ENCODE assay signal across 9 mouse cellular contexts in genomic region chr15:89316146-89316545, GRCm38 (mm10). TPM values are rescaled to one million over a fixed set of nuclear protein-coding genes. Genes with fewer than 3 reads are reported as not detected.
DNase-seq lines count a peak whose midpoint lies in the region; ATAC-seq and TF ChIP-seq lines count a peak whose summit lies in the region.
"Had no signal": no experiment of that assay in that cellular context is flagged by ENCODE, and none has a peak within 500 bp of the region (broad histone marks: within the 10 kb centered on the region; RNA-seq: fewer than 3 reads in every experiment).

No protein-coding gene starts in this region.

- H3K27me3 ChIP-seq in neural tube, embryonic 13.5 days, result no peaks in the 10 kb centered on the region
- H3K27me3 ChIP-seq in liver, adult 2 months (ENCODE audit: control insufficient read depth, insufficient read depth, low read length), result 0 out of 2 replicates have a peak, but pooled peaks cover 2% of the 10 kb centered on the region

- H3K27ac ChIP-seq in neural tube, embryonic 13.5 days (replicated peaks), result no peak overlapping the region
- H3K27ac ChIP-seq in liver, adult 2 months (replicated peaks; ENCODE audit: insufficient read depth, low read depth, low read length), result no peak overlapping the region

- 70% methylated on average over 11 of the region's 11 CpGs for WGBS in neural tube, embryonic 13.5 days
- WGBS in liver, adult 2 months, result 86% methylated on average over 11 of the region's 11 CpGs

- no peak for ATAC-seq in neural tube, embryonic 13.5 days (ENCODE audit: low read depth)

- no peak for TF ChIP-seq POLR2A in liver, adult 2 months (IDR thresholded peaks at IDR 0.05; ENCODE audit: extremely low read depth, insufficient read depth, low read length)

- no peaks in the 10 kb centered on the region for H3K36me3 ChIP-seq in neural tube, embryonic 13.5 days
- no peaks in the 10 kb centered on the region for H3K36me3 ChIP-seq in liver, adult 2 months (ENCODE audit: control insufficient read depth, insufficient read depth, low read length)
- H3K36me3 ChIP-seq: heart, embryonic 15.5 days had no signal

- peaks cover 39% of the 10 kb centered on the region for H3K4me1 ChIP-seq in neural tube, embryonic 13.5 days (replicated peaks)
- H3K4me1 ChIP-seq in liver, adult 2 months (ENCODE audit: control insufficient read depth, insufficient read depth, low read length), result peaks cover 14% of the 10 kb centered on the region

- H3K4me3 ChIP-seq in neural tube, embryonic 13.5 days, result peak overlapping the region; percentile 98; the same call in 1 of the 2 replicates
- H3K4me3 ChIP-seq in liver, adult 2 months (ENCODE audit: insufficient read depth, low read depth, low read length), result no peak overlapping the region

- no peak overlapping the region for H3K4me2 ChIP-seq in neural tube, embryonic 13.5 days

- H3K79me2 ChIP-seq in liver, adult 2 months (ENCODE audit: control insufficient read depth, insufficient read depth, low read length), result peaks cover 34% of the 10 kb centered on the region

- no peak overlapping the region for H3K9ac ChIP-seq in neural tube, embryonic 13.5 days
- H3K9ac ChIP-seq in liver, adult 2 months (ENCODE audit: low read depth, low read length), result no peak overlapping the region

- TF ChIP-seq CTCF in liver, adult 2 months (IDR thresholded peaks at IDR 0.05; ENCODE audit: low read depth, low read length), result peak; percentile 43

- peak; percentile 44 to 51 for DNase-seq in cerebellum, postnatal 14 days
- DNase-seq in cerebellum, adult 8-10 months, result no peak
- no peak for DNase-seq in neural tube, embryonic 10.5 days (ENCODE audit: extremely low spot score, low spot score)
- no peak for DNase-seq in liver, adult 2 months (ENCODE audit: extremely low read depth, low read depth, low spot score)
- peak; percentile 53 to 58 for DNase-seq in thymus, postnatal 36 days
- DNase-seq in adrenal gland, postnatal 14 days, result no peak
- no peak for DNase-seq in gastrocnemius, postnatal 10 days

- no peaks in the 10 kb centered on the region for H3K9me3 ChIP-seq in neural tube, embryonic 13.5 days
- H3K9me3 ChIP-seq: heart, embryonic 15.5 days had no signal

RNA-seq across cellular contexts. Expression of gene Sbf1, which starts 1.0 kb away (rescaled TPM):
- 81.8 and 90.0 TPM in 2 replicates for polyA plus RNA-seq in neural tube, embryonic 13.5 days (2015; fragmentation: Nextera tagmentation; extraction: Ambion mirVana)
- 22.3 and 32.7 TPM in 2 replicates for total RNA-seq in liver, adult 2 months (2014; rRNA removed)
- polyA plus RNA-seq in liver, adult 2 months (2012; rRNA removed), result 75.5 and 99.0 TPM in 2 replicates
- total RNA-seq in adrenal gland, postnatal 14 days (2021), result 74.0 and 99.4 TPM in 2 replicates
- total RNA-seq in gastrocnemius, postnatal 10 days (2021), result 10 to 100 TPM; 50.1 to 70.5 TPM

RNA-seq across cellular contexts. Expression of gene Adm2, which starts 6.4 kb away (rescaled TPM):
- polyA plus RNA-seq in neural tube, embryonic 13.5 days (2015; fragmentation: Nextera tagmentation; extraction: Ambion mirVana), result not detected in 2 replicates
- not detected in 2 replicates for total RNA-seq in liver, adult 2 months (2014; rRNA removed)
- not detected in 2 replicates for polyA plus RNA-seq in liver, adult 2 months (2012; rRNA removed)
- total RNA-seq in adrenal gland, postnatal 14 days (2021), result not detected in 2 replicates
- total RNA-seq in gastrocnemius, postnatal 10 days (2021), result not detected

RNA-seq across cellular contexts. Expression of gene Miox, which starts 18.1 kb away (rescaled TPM):
- polyA plus RNA-seq in neural tube, embryonic 13.5 days (2015; fragmentation: Nextera tagmentation; extraction: Ambion mirVana), result not detected in 2 replicates
- total RNA-seq in liver, adult 2 months (2014; rRNA removed), result 0.28 and 0.54 TPM in 2 replicates
- 0.31 and 0.32 TPM in 2 replicates for polyA plus RNA-seq in liver, adult 2 months (2012; rRNA removed)
- total RNA-seq in adrenal gland, postnatal 14 days (2021), result not detected in 2 replicates
- total RNA-seq in gastrocnemius, postnatal 10 days (2021), result not detected

RNA-seq across cellular contexts. Expression of gene Lmf2, which starts 39.3 kb away (rescaled TPM):
- polyA plus RNA-seq in neural tube, embryonic 13.5 days (2015; fragmentation: Nextera tagmentation; extraction: Ambion mirVana), result 34.1 and 35.1 TPM in 2 replicates
- total RNA-seq in liver, adult 2 months (2014; rRNA removed), result 4.3 and 8.0 TPM in 2 replicates
- polyA plus RNA-seq in liver, adult 2 months (2012; rRNA removed), result 20.8 and 21.3 TPM in 2 replicates
- total RNA-seq in adrenal gland, postnatal 14 days (2021), result 43.2 and 44.6 TPM in 2 replicates
- total RNA-seq in gastrocnemius, postnatal 10 days (2021), result 10 to 100 TPM; 22.4 to 25.5 TPM

RNA-seq across cellular contexts. Expression of gene Ncaph2, which starts 39.4 kb away (rescaled TPM):
- 101 and 117 TPM in 2 replicates for polyA plus RNA-seq in neural tube, embryonic 13.5 days (2015; fragmentation: Nextera tagmentation; extraction: Ambion mirVana)
- 26.9 and 31.7 TPM in 2 replicates for total RNA-seq in liver, adult 2 months (2014; rRNA removed)
- polyA plus RNA-seq in liver, adult 2 months (2012; rRNA removed), result 52.1 and 63.9 TPM in 2 replicates
- 83.3 and 85.8 TPM in 2 replicates for total RNA-seq in adrenal gland, postnatal 14 days (2021)
- 10 to 100 TPM; 50.5 to 55.8 TPM for total RNA-seq in gastrocnemius, postnatal 10 days (2021)

Comparison
In these comparisons a context has a peak if more than half of its experiments do, and no peak if none do; other contexts are left out.
1. DNase-seq: peak in cerebellum, postnatal 14 days (2 of 2) and thymus, postnatal 36 days (2 of 2); none in cerebellum, adult 8-10 months (single experiment), neural tube, embryonic 10.5 days (single experiment), liver, adult 2 months (single experiment), adrenal gland, postnatal 14 days (single experiment) and gastrocnemius, postnatal 10 days (single experiment).